ENCODE assay signal across 8 mouse cellular contexts in the genomic region with DNA sequence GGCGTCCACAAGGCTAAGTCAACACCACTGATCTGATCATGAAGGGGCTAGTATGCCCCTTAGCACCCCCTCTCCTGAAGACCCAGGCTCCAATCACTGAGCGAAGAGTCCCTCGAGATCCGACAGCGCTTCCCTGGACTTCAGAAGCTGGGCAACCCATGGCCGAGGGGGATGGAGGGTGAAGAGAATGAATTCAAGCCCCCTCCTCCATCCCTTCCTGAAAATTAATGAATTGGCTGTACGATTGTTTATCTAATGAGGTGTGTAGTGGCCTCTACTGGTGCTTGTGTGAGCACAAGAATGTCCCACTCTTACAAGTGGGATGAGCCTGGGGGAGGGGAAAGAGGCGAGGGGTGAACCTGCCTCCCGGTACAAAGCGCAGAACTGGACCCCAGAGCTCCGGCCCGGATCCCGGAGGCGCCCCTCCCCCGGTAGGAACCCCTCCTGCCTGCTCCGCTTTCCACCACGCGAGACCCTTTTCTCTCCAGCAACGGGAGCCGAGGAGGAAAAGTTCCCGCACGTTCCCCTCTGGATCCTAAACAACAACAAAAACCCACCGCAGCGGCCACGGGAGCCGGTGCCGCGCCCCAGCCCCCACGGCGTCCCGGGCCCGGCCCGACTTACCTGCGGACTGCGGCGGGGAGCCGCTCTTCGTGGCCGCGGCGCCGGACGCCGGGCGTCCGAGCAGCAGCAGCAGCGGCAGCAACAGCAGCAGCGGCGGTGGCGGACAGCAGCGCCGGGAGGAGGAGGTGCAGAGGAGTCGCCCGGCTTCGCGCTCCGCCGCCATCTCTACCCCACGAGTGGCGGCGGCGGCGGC. TPM values are rescaled to one million over a fixed set of nuclear protein-coding genes. Genes with fewer than 3 reads are reported as not detected.
A peak's percentile ranks its signal among the peaks of the same experiment; 100 is the strongest.
DNase-seq lines count a peak whose midpoint lies in the region; ATAC-seq and TF ChIP-seq lines count a peak whose summit lies in the region.

No protein-coding gene starts in this region.

- H3K36me3 ChIP-seq in erythroblast, embryonic 14.5 days (ENCODE audit: control insufficient read depth), result no peaks in the 10 kb centered on the region
- H3K36me3 ChIP-seq in limb, embryonic 12.5 days, result no peaks in the 10 kb centered on the region
- no peaks in the 10 kb centered on the region for H3K36me3 ChIP-seq in midbrain, embryonic 15.5 days (replicated peaks)

- H3K4me3 ChIP-seq in erythroblast, embryonic 14.5 days (replicated peaks), result peak overlapping the region; percentile 51
- peak overlapping the region; percentile 63 for H3K4me3 ChIP-seq in cortical plate, adult 2 months (ENCODE audit: insufficient read depth, low read length)
- H3K4me3 ChIP-seq in limb, embryonic 12.5 days (replicated peaks), result peak overlapping the region; percentile 96
- peak overlapping the region; percentile 97 for H3K4me3 ChIP-seq in midbrain, embryonic 15.5 days

- peaks cover 67% of the 10 kb centered on the region for H3K27me3 ChIP-seq in erythroblast, embryonic 14.5 days (ENCODE audit: control insufficient read depth)
- H3K27me3 ChIP-seq in limb, embryonic 12.5 days, result no peaks in the 10 kb centered on the region
- H3K27me3 ChIP-seq in midbrain, embryonic 15.5 days (replicated peaks), result no peaks in the 10 kb centered on the region

- peak overlapping the region; percentile 94 for H3K27ac ChIP-seq in cortical plate, adult 2 months (ENCODE audit: insufficient read depth, low read length)
- H3K27ac ChIP-seq in limb, embryonic 12.5 days, result peak overlapping the region; percentile 100
- peak overlapping the region; percentile 99 for H3K27ac ChIP-seq in midbrain, embryonic 15.5 days

- no peak for ATAC-seq in erythroblast, adult 5-6 weeks (replicated peaks; ENCODE audit: low FRiP score, poor library complexity, severe bottlenecking)
- 0 out of 2 replicates have a peak, but pooled peaks have one; percentile 7 for ATAC-seq in limb, embryonic 12.5 days (ENCODE audit: insufficient number of reproducible peaks, insufficient read depth, low FRiP score, low TSS enrichment, low read depth)
- peak; percentile 62 for ATAC-seq in midbrain, embryonic 15.5 days (replicated peaks)

- H3K9me3 ChIP-seq in erythroblast, embryonic 14.5 days (ENCODE audit: control insufficient read depth, low read length), result no peaks in the 10 kb centered on the region
- 0 out of 2 replicates have a peak, but pooled peaks cover 4% of the 10 kb centered on the region for H3K9me3 ChIP-seq in limb, embryonic 12.5 days
- H3K9me3 ChIP-seq in midbrain, embryonic 15.5 days, result no peaks in the 10 kb centered on the region

- no peak for TF ChIP-seq CTCF in cortical plate, adult 2 months (IDR thresholded peaks at IDR 0.05; ENCODE audit: extremely low read depth, insufficient read depth, low read length)

- TF ChIP-seq POLR2A in cortical plate, adult 2 months (IDR thresholded peaks at IDR 0.05; ENCODE audit: extremely low read depth, insufficient read depth, low read length), result no peak

- peak overlapping the region; percentile 98 for H3K9ac ChIP-seq in limb, embryonic 12.5 days (replicated peaks)
- peak overlapping the region; percentile 96 for H3K9ac ChIP-seq in midbrain, embryonic 15.5 days

- DNase-seq in gastrocnemius, postnatal 25 days, result peak; percentile 26
- peak; percentile 40 to 50 for DNase-seq in kidney, adult 8-10 months
- DNase-seq in testis, postnatal 10 days (ENCODE audit: low spot score), result peak; percentile 80

- peak overlapping the region; percentile 71 for H3K4me2 ChIP-seq in limb, embryonic 12.5 days
- peak overlapping the region; percentile 78 for H3K4me2 ChIP-seq in midbrain, embryonic 15.5 days

- under 1% methylated on average over 53 of the region's 63 CpGs for WGBS in limb, embryonic 12.5 days
- WGBS in midbrain, embryonic 15.5 days, result under 1% methylated on average over 52 of the region's 63 CpGs

- no peaks in the 10 kb centered on the region for H3K4me1 ChIP-seq in erythroblast, embryonic 14.5 days (ENCODE audit: control insufficient read depth)
- H3K4me1 ChIP-seq in cortical plate, adult 2 months (ENCODE audit: control insufficient read depth, insufficient read depth, low read length), result peaks cover 5% of the 10 kb centered on the region
- H3K4me1 ChIP-seq in limb, embryonic 12.5 days (replicated peaks), result peaks cover 22% of the 10 kb centered on the region
- peaks cover 30% of the 10 kb centered on the region for H3K4me1 ChIP-seq in midbrain, embryonic 15.5 days

RNA-seq across cellular contexts. Expression of a gene that starts 0.7 kb away (rescaled TPM):
- polyA plus RNA-seq in erythroblast, embryonic 14.5 days (2012), result 0.01 TPM in 1 of 2 replicates, not detected in the other
- not detected in 2 replicates for total RNA-seq in erythroblast, adult 5-6 weeks (2015; ENCODE audit: low replicate concordance)
- 0.51 TPM in 1 of 2 replicates, not detected in the other for total RNA-seq in erythroblast, adult 5-6 weeks (2017; ENCODE audit: low replicate concordance)
- polyA plus RNA-seq in cortical plate, adult 2 months (2012; rRNA removed), result 39.0 and 40.2 TPM in 2 replicates
- 10 to 100 TPM; 29.5 to 29.8 TPM for total RNA-seq in gastrocnemius, postnatal 25 days (2021)
- polyA plus RNA-seq in limb, embryonic 12.5 days (2016; fragmentation: Nextera tagmentation; extraction: Ambion mirVana), result 57.6 and 66.7 TPM in 2 replicates
- 49.2 and 53.9 TPM in 2 replicates for polyA plus RNA-seq in midbrain, embryonic 15.5 days (2015; fragmentation: Nextera tagmentation; extraction: Ambion mirVana)

Comparison
In these comparisons a context has a peak if more than half of its experiments do, and no peak if none do; other contexts are left out.
1. DNase-seq: peak in every context shown above with its lines; median percentile 80 in testis, postnatal 10 days; 45 in kidney, adult 8-10 months; 26 in gastrocnemius, postnatal 25 days.
2. RNA of a gene that starts 0.7 kb away (polyA plus RNA-seq): 57.6 to 66.7 TPM in limb, embryonic 12.5 days, 49.2 to 53.9 TPM in midbrain, embryonic 15.5 days and 39.0 to 40.2 TPM in cortical plate, adult 2 months; 0.01 TPM in erythroblast, embryonic 14.5 days; every median in the first group is over 10 times any median in the second.
3. Peak in every context shown above with its lines, with median percentiles within 50 percentile points of each other: H3K4me3 ChIP-seq and H3K27ac ChIP-seq.